Mouse (Mus musculus) forebrain, embryonic 13.5 days (tissue): ENCODE measurements around the gene Sppl3. TPM values are rescaled to one million over a fixed set of nuclear protein-coding genes. Genes with fewer than 3 reads are reported as not detected.
A peak's percentile ranks its signal among the peaks of the same experiment; 100 is the strongest.

ENCODE experiments used
- ATAC-seq: fragments of 200-750 bp; cut with Nextera tagmentation; 2 replicates; pipeline ENCODE4 v1.8.0; 2017
- H3K27ac ChIP-seq: fragments of 300-500 bp; sonication (generic); 2 replicates; pipeline ENCODE4 v1.5.1; 2015; ENCODE audit warnings: inconsistent platforms, mild to moderate bottlenecking, moderate library complexity
- H3K27me3 ChIP-seq: fragments of 300-500 bp; sonication (generic); 2 replicates; pipeline ENCODE4 v1.6.1; 2015; ENCODE audit warnings: mild to moderate bottlenecking, inconsistent platforms
- H3K36me3 ChIP-seq: fragments of 300-500 bp; sonication (generic); 2 replicates; pipeline ENCODE4 v1.6.1; 2015; ENCODE audit warnings: mild to moderate bottlenecking, inconsistent platforms; ENCODE audit not compliant: poor library complexity, severe bottlenecking
- H3K4me1 ChIP-seq: fragments of 300-500 bp; sonication (generic); 2 replicates; pipeline ENCODE4 v1.6.1; 2015; ENCODE audit warnings: inconsistent platforms
- H3K4me2 ChIP-seq: fragments of 300-500 bp; sonication (generic); 2 replicates; pipeline ENCODE4 v1.6.1; 2015; ENCODE audit warnings: inconsistent platforms, mild to moderate bottlenecking, moderate library complexity
- H3K4me3 ChIP-seq: fragments of 300-500 bp; sonication (generic); 2 replicates; pipeline ENCODE4 v1.5.1; 2015; ENCODE audit warnings: mild to moderate bottlenecking, inconsistent platforms
- H3K9ac ChIP-seq: fragments of 300-500 bp; sonication (generic); 2 replicates; pipeline ENCODE4 v1.6.1; 2015; ENCODE audit warnings: mild to moderate bottlenecking, inconsistent platforms
- H3K9me3 ChIP-seq: fragments of 300-500 bp; sonication (generic); replicated peaks from 2 replicates; pipeline ENCODE4 v1.6.1; 2016; ENCODE audit warnings: inconsistent platforms
- WGBS: fragments of 180-500 bp; shearing (Covaris S2); methylation state at CpG from one replicate; pipeline ENCODE4 v1.1.7; 2015; 5-methylcytosine and 5-hydroxymethylcytosine counted together
- polyA plus RNA-seq: library from polyadenylated mRNA; unstranded; fragments of >200 nt; fragmentation: Nextera tagmentation; extraction: Ambion mirVana; gene quantifications from 2 replicates; pipeline ENCODE4 v1.2.1, GENCODE M21; 2015

Sppl3 gene
- polyA plus RNA-seq, 1 experiment from 2014 or later: 16.0 TPM

DNA sequence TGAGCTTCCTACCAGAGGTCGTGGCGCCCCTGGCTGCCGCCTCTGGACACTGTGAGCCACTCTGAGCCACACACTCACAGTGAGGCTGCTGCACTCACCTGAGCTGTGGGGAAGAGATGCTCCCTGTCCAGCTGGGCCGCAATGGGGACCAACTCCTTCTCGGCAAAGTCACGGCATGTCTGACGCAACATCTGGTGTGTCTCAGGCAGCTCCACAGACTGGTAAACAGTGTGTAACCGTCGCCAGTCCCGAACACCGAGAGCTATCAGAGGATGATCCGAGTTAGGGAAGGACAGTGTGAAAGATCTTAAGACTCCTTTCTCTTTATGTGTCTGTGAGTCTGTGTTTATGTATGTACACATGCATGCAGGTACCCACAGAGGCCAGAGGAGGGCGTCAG is 106.5 kb downstream of the Sppl3 start:
- H3K4me1 ChIP-seq: peaks cover 20% of the 10 kb centered on the region
- no peaks in the 10 kb centered on the region for H3K27me3 ChIP-seq
- H3K9ac ChIP-seq: no peak overlapping the region
- no peak overlapping the region for H3K27ac ChIP-seq
- ATAC-seq: no peak
- H3K9me3 ChIP-seq: no peaks in the 10 kb centered on the region
- peaks cover 28% of the 10 kb centered on the region for H3K36me3 ChIP-seq
- no peak overlapping the region for H3K4me3 ChIP-seq
- WGBS: 94% methylated on average over 13 of the region's 13 CpGs
- H3K4me2 ChIP-seq: no peak overlapping the region

DNA sequence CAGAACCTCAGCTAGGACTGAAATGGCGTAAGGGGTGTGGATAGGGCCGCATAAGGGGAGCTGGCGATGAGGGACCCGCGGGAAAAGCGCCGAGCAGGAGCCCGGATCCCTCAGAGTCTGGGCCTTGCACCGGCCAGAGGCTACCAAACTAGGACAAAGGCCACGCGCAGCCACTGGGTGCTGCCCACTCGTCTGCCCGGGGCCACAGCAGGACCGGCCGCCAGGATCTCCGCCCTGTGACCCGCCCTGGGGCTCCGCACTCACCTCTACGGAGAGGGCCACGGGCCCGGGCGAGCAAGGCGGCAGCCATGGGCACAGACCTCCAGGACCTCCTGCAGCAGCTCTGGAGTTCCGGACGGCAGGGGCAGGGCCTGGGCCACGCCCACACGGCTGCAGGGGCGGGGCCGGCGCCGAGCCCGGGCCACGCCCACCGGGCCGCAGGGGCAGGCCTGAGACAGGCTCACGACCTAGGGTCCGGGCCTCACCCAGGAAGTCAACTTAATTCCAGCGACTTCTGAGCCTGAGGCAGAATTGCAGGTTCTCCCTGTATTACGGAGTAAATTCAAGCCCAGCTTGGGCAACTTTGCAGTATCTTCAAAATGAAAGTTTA is 108.1 kb downstream of the Sppl3 start, which contains the start of gene Acads:
Gene Acads (minus strand): TSS at position 386 of the 610 bp plus-strand sequence.
- H3K9ac ChIP-seq: peak within 1 kb of the TSS; percentile 80
- no peaks in the 10 kb centered on the region for H3K9me3 ChIP-seq
- H3K27ac ChIP-seq: no peak within 1 kb of the TSS; the same call in 1 of the 2 replicates
- H3K36me3 ChIP-seq: peaks cover 37% of the 10 kb centered on the region
- H3K4me2 ChIP-seq: peak within 1 kb of the TSS; percentile 79
- WGBS: under 1% methylated on average over 38 of the region's 39 CpGs
- peaks cover 20% of the 10 kb centered on the region for H3K4me1 ChIP-seq
- peak within 1 kb of the TSS; percentile 69 for H3K4me3 ChIP-seq
- H3K27me3 ChIP-seq: no peaks in the 10 kb centered on the region
- peak; percentile 89 for ATAC-seq

GRCm38 (mm10) chr5:115120978-115121377 is 110.0 kb downstream of the Sppl3 start:
- ATAC-seq: no peak
- Histone ChIP-seq H3K4me3 (no peak overlapping the region), H3K9me3 (no peaks in the 10 kb centered on the region), H3K4me2 (no peak overlapping the region), H3K27ac (no peak overlapping the region), H3K9ac (no peak overlapping the region), H3K36me3 (peaks cover 48% of the 10 kb centered on the region), H3K4me1 (peaks cover 32% of the 10 kb centered on the region), H3K27me3 (no peaks in the 10 kb centered on the region)
- 71% methylated on average over 5 of the region's 5 CpGs for WGBS

DNA sequence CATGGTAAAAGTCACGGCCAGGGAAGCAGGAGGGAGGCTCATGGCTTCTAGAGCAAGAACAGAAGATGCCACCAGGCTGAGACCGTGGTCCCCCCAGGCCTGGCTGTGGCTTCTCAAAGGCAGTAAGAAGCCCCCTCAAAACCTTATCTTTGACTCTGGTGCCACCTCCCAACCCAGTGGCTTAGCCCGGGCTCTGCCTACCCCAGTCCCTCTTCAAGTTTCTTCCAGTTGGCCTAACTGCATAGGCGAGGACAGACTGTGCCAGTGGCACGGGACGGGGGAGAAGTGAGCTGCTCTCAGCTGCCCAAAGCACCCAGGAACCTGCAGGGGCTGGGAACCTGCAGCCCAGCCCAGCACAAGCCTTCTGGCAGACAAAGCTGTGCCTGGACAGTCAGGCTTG is 113.8 kb downstream of the Sppl3 start:
- WGBS: 96% methylated on average over 6 of the region's 6 CpGs
- ATAC-seq: 0 out of 2 replicates have a peak, but pooled peaks have one; percentile 5
- Histone ChIP-seq H3K9ac (no peak overlapping the region), H3K9me3 (no peaks in the 10 kb centered on the region), H3K4me2 (no peak overlapping the region), H3K36me3 (peaks cover 71% of the 10 kb centered on the region), H3K4me3 (no peak overlapping the region), H3K27ac (no peak overlapping the region), H3K27me3 (no peaks in the 10 kb centered on the region), H3K4me1 (peaks cover 18% of the 10 kb centered on the region)

GRCm38 (mm10) chr5:115125211-115125871 is 114.4 kb downstream of the Sppl3 start:
- Histone ChIP-seq H3K27ac (peak overlapping the region; percentile 57), H3K27me3 (no peaks in the 10 kb centered on the region), H3K9ac (peak overlapping the region; percentile 30), H3K4me3 (no peak overlapping the region), H3K36me3 (peaks cover 77% of the 10 kb centered on the region), H3K9me3 (no peaks in the 10 kb centered on the region), H3K4me1 (peaks cover 18% of the 10 kb centered on the region), H3K4me2 (peak overlapping the region; percentile 5; the same call in 1 of the 2 replicates)
- peak; percentile 79 for ATAC-seq
- WGBS: 24% methylated on average over 24 of the region's 24 CpGs

- H3K4me1 ChIP-seq: peaks cover 14% of the 10 kb centered on the region
- no peak for ATAC-seq
- no peaks in the 10 kb centered on the region for H3K9me3 ChIP-seq
- H3K4me2 ChIP-seq: no peak overlapping the region
- H3K36me3 ChIP-seq: peaks cover 78% of the 10 kb centered on the region
- no peaks in the 10 kb centered on the region for H3K27me3 ChIP-seq
- no peak overlapping the region for H3K4me3 ChIP-seq
- H3K27ac ChIP-seq: no peak overlapping the region
- H3K9ac ChIP-seq: no peak overlapping the region
- 92% methylated on average over 22 of the region's 28 CpGs for WGBS
Measured at GRCm38 (mm10) chr5:115126578-115127312, 115.8 kb downstream of the Sppl3 start.

GRCm38 (mm10) chr5:115127421-115128179 is 116.7 kb downstream of the Sppl3 start:
- 94% methylated on average over 22 of the region's 22 CpGs for WGBS
- ATAC-seq: no peak
- Histone ChIP-seq H3K36me3 (peaks cover 69% of the 10 kb centered on the region), H3K4me3 (no peak overlapping the region), H3K4me1 (peaks cover 17% of the 10 kb centered on the region), H3K9ac (no peak overlapping the region), H3K9me3 (no peaks in the 10 kb centered on the region), H3K4me2 (no peak overlapping the region), H3K27ac (no peak overlapping the region), H3K27me3 (no peaks in the 10 kb centered on the region)

DNA sequence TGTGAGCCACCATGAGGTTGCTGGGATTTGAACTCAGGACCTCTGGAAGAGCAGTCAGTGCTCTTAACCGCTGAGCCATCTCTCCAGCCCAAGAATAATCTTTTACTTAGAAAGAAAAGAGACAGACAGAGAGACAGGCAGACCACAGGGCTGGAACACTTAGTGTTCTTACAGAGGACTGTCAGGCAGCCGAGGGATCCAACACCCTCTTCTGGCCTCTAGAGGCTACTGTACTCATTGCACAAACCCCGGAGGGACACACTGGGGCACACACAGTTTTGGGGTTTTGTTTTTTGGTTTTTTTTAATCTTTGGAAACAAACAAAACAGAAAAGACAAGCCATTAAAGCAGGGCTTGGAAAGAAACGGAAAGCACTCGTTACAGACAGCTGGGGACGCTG is 118.4 kb downstream of the Sppl3 start:
- H3K9ac ChIP-seq: no peak overlapping the region
- H3K27me3 ChIP-seq: no peaks in the 10 kb centered on the region
- peaks cover 53% of the 10 kb centered on the region for H3K36me3 ChIP-seq
- no peak overlapping the region for H3K4me3 ChIP-seq
- no peak overlapping the region for H3K27ac ChIP-seq
- ATAC-seq: no peak
- WGBS: 82% methylated on average over 6 of the region's 6 CpGs
- H3K4me2 ChIP-seq: no peak overlapping the region
- peaks cover 33% of the 10 kb centered on the region for H3K4me1 ChIP-seq
- H3K9me3 ChIP-seq: no peaks in the 10 kb centered on the region

GRCm38 (mm10) chr5:115132465-115132864 is 121.5 kb downstream of the Sppl3 start:
- Histone ChIP-seq H3K4me1 (peaks cover 19% of the 10 kb centered on the region), H3K27me3 (no peaks in the 10 kb centered on the region), H3K27ac (no peak overlapping the region), H3K36me3 (peaks cover 28% of the 10 kb centered on the region), H3K9me3 (no peaks in the 10 kb centered on the region), H3K9ac (peak overlapping the region; percentile 89; the same call in 1 of the 2 replicates), H3K4me3 (no peak overlapping the region), H3K4me2 (peak overlapping the region; percentile 92)
- WGBS: 92% methylated on average over 8 of the region's 8 CpGs
- ATAC-seq: no peak

DNA sequence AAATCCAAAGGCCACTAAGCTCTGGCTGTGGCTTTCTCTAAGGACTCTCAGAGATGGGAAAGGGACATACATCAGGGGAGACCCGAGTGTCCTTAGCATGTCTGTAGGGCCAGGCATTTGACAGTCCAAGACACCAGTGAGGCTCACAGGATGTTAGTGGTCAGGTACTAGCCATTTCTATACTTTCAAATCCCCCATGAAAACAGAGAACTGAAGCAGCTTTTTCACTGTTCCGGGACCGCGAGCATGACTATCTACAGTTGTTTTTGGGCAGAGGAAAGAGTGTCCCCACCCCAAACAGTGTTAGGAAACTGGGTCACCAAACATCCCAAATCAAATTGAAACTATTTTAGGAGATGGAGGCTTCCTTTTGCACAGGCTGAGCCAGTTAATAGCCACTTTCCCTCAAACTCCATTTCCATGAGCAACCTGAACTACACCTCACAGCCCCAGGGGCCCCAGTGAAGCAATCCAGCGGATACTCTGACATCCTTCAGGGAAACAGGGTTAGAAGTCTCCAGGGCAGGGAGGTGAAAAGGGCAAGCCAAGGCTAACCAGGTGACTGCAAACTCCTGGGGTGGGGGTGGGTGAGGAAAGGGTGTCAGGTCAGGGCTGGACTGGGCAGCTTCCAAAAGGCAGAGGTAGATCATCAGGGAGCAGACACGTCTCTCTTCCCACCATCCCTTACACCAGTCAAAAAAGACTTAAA is 122.6 kb downstream of the Sppl3 start:
- Histone ChIP-seq H3K27ac (no peak overlapping the region), H3K4me2 (peak overlapping the region; percentile 92), H3K27me3 (no peaks in the 10 kb centered on the region), H3K9ac (peak overlapping the region; percentile 89), H3K36me3 (peaks cover 18% of the 10 kb centered on the region), H3K9me3 (no peaks in the 10 kb centered on the region), H3K4me1 (peaks cover 19% of the 10 kb centered on the region), H3K4me3 (peak overlapping the region; percentile 89)
- WGBS: 58% methylated on average over 6 of the region's 6 CpGs
- ATAC-seq: no peak
